Mouse (Mus musculus): ENCODE measurements around the gene Nde1.

DNA sequence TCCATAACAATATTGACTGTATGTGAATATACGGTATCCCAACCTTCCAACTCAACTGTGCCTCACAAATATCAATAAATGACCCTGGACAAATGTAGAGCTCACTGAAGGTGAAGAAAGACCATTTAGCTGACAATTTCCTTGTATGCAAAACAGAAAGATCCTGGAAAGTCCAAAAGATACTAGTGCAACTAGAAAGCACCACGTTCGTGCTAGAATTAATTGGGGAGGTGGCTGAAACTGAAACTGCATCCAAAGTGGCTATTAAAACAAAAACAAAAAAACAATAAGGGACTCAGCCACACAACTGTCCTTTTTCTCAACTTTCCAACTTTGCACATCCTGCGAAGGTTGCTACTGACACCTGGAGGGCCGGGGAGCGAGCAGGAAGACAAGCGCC lies 4.5 kb upstream of the Nde1 start:
- TF ChIP-seq CTCF (IDR thresholded peaks at IDR 0.05; ENCODE audit: low read depth) (0 out of 2 replicates have a peak, but pooled peaks have one; percentile 24), EP300 (IDR thresholded peaks at IDR 0.05; ENCODE audit: low read depth) (no peak)
